Mouse (Mus musculus): Measurements from ENCODE around the gene Rabgap1l. TPM values are rescaled to one million over a fixed set of nuclear protein-coding genes. Genes with fewer than 3 reads are reported as not detected.
"Not testable (repeated sequence)": the region's sequence is repeated elsewhere in the genome, so short reads cannot be mapped to it uniquely, and the experiment has no call there.

Gene Rabgap1l
- total RNA-seq, 2 experiments from 2014 or later: 240 to 249 TPM

DNA sequence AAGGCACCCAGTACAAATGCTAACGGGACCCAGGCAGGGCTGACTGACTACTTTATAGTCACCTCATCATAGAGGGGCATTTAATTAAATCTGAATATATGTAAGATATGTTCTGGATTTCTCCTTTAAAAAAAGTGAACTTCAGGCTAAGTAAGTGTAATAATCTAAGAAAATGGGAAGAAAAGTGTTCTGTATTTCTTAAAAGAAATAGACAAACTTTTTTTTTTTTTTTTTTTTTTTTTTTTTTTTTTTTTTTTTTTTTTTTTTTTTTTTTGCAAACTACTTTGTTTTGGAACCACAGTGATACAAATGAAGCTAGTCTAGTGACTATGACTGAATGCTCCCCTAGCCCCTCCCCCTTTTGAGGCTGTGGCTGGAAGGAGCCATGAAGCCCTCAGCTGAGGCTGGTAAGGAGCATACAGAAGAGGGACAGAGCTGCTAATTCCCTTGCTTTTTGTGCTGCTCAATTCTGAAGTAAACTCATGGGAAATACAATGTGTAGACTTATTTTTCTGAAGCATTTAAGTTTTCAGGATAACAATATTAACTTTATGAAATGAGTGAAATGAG is 273.0 kb downstream of the Rabgap1l start:
- DNase-seq (ENCODE audit: low spot score in 2 of 2): no peak

DNA sequence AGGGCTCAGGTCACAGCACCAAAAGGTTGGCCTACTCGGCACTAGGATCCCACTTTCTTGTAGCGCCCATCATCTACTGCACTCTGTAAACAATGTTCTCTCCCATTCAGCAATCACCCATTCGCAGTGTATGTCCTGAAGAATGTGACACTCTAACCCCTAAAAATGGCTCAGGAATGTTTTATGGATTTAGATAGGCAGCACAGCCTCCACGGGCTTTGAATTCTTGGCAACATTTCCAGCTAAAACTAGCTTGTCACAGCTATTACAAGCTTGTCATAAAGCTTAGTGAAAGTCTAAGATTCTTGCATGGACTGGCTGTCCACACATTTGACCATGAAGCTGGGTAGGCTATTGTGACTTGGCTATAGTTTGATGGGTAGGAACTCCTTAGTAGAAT is 274.5 kb downstream of the Rabgap1l start:
- DNase-seq (ENCODE audit: low spot score in 2 of 2): no peak

- DNase-seq (ENCODE audit: low spot score in 2 of 2): no peak
These were observed 285.2 kb downstream of the Rabgap1l start for GRCm38 (mm10) chr1:160507766-160508165.

GRCm38 (mm10) chr1:160496906-160497577 is 296.0 kb downstream of the Rabgap1l start:
- no peak for DNase-seq (ENCODE audit: low spot score in 2 of 2)

- no peak for DNase-seq (ENCODE audit: low spot score in 2 of 2)
These were observed 307.3 kb downstream of the Rabgap1l start for GRCm38 (mm10) chr1:160485731-160486130.

- DNase-seq (ENCODE audit: low spot score in 2 of 2): no peak
These were observed 308.0 kb downstream of the Rabgap1l start for GRCm38 (mm10) chr1:160485028-160485427.

DNA sequence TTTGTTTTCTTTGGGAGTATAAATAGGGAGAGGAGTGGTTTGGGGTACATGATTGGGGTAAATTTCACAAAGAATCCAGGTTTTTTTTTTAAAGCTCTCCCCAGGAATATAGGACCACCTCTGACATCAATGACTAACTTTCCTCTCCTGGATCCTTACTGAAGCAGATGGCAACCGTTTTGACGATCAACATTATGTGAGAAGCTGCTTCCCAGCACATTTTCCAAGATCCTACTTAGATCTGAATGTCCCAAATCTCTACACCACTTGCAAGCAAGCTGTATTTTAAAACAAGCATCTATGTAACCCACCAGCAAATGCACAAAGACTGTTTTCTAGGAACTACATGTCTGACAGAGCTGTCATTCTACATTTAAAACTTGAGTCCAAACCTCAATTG is 311.4 kb downstream of the Rabgap1l start:
- peak in 1 of 2 experiments; percentile 29 for DNase-seq (ENCODE audit: low spot score in 2 of 2)

DNA sequence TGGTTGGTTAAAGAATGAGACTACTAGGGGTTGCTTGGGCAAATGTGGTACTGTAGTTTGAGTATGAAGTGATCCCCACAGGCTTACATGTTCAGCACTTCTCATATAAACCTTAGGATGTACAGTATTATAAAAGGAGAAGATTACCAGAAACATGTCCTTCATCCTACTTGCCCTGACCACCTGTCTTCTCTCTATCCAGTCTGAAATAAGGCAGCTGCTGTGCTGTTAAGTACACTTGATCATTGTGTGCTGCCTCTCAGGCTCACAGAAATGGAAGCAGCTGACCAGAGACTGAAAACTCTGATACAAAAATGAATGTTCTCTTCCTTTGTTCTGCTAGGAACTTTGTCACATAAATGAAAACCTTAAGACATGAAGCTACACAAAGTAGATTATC is 325.6 kb downstream of the Rabgap1l start:
- DNase-seq (ENCODE audit: low spot score in 2 of 2): no peak

- peak in 1 of 2 experiments; percentile 16 for DNase-seq (ENCODE audit: low spot score in 2 of 2)
These were observed 327.8 kb downstream of the Rabgap1l start for GRCm38 (mm10) chr1:160465186-160465585.

DNA sequence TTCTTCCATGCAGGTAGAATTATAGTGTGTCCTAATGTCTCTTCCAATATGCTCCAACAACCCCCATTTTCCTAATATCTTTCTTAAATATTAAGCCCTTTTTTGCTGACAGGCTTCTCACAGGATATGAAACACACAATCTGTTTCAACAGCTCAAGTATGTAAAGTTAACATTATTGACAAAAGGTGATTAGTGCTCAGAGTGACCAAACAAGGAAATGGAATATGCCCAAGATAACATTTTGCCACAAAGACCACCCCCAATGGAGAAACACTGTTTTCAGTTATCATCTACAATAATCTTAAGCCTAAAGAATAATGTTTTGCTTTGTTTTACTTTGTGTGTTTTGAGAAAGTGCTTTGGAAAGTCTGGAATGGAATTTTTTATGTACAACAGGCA is 328.9 kb downstream of the Rabgap1l start:
- DNase-seq (ENCODE audit: low spot score in 2 of 2): no peak

DNA sequence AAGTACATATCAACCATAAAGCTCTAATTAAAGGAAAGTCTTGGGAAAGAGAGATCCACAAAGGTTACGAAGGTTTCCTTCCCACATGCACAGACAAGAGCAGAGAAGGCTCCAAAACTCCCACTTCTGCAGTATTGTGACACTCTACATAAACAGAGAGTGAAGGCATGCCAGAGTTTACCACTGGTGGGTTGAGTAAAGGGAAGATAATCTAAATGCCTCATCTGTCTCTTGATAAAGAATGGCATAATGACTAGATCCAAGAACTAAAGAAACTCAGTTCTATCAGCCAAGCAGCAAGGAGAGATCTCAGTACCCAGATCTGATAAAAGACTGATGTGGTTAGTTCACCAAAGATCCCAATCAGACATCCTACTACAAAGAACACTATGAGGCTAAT is 332.7 kb downstream of the Rabgap1l start:
- no peak for DNase-seq (ENCODE audit: low spot score in 2 of 2)

GRCm38 (mm10) chr1:160451663-160452062 is 341.3 kb downstream of the Rabgap1l start:
- no peak for DNase-seq (ENCODE audit: low spot score in 2 of 2)

GRCm38 (mm10) chr1:160448681-160449080 is 344.3 kb downstream of the Rabgap1l start:
- DNase-seq (ENCODE audit: low spot score in 2 of 2): no peak

DNA sequence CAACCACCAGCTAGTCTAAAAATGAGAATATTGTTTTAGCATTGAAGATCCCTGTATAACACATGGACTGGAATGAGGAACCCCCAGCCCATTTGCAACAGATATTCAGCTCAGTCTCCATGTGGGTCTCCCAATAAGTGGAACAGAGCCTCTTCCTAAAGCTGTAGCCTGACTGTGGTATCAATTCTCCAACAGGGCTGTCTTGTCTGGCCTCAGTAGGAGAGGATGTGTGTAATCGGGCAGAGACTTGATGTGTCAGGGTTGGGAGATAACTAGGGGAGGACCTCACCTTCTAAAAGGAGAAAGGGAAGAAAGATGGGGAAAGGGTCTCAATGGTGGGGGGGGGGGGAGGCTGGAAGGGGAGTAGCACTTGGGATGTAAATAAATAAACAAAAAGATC is 346.2 kb downstream of the Rabgap1l start:
- no peak for DNase-seq (ENCODE audit: low spot score in 2 of 2)

GRCm38 (mm10) chr1:160443506-160443905 is 349.5 kb downstream of the Rabgap1l start:
- no peak for DNase-seq (ENCODE audit: low spot score in 2 of 2)

- no peak for DNase-seq (ENCODE audit: low spot score in 2 of 2)
These were observed 351.3 kb downstream of the Rabgap1l start for GRCm38 (mm10) chr1:160441679-160442078.

DNA sequence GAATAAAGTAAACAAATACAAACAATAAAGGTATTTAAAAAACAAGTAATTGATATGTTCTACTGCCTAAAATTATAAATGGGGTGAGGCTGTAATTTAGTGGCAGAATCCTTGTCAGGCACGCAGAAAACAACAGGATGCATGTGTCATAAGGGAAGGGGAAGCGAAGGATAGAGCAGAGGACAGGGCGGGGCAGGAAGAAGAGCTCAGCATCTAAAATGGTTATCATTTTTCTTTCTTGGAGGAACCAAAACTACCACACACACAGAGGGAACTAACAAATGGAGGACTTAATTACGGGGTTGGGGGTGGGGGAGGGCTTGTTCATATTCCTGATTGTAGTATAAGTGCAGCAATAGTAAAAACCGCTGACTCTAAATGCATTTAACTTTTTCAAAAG is 351.9 kb downstream of the Rabgap1l start:
- no peak for DNase-seq (ENCODE audit: low spot score in 2 of 2)

DNA sequence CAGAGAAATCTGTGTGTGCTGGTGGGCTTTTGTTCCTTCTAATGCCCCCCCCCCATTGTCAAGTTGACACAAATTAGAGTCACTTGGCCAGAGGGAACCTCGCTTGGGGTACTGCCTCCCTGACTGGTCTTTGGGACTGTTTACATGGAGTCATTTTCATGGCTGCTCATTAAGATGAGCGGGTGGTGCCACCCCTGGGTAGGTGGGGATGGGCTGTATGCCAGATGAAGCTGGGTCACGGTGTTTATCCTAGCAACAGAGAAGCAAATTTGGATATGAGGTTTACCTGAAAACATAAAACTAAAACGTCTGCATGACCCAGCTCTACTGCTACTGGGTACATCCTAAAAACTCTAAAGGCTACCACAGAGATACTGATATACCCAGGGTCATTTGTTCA is 354.2 kb downstream of the Rabgap1l start:
- DNase-seq (ENCODE audit: low spot score in 2 of 2): no peak

DNA sequence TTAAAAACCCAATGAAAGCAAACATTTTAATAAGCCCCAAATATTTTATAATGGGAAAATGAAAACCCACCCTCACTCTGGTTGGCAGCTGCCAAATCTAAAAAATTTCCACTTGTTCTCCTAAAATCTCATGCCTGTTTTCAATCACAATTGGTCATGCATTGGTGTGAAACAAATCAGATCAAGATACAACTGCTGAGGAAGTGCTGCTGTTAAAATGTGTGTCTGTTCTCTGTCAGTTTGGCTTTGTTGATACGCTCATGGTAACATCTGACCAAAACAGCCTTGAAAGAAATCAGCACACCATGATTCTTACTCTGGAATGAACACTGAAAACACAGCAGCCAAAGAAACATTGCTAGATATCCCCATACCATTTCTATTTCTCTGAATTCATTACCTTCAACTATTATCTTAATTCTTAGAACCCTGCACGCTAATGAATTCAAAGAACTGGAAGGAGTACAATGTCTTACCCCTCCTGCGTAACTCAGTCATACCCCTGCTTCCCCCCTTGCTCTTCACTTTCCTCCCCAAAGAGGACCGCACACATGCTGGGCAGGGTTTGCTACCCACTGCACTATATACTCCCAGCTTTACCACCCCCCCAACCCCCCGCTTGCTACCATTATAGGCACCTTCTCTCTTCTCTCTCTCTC is 375.7 kb downstream of the Rabgap1l start:
- no peak for DNase-seq (ENCODE audit: low spot score in 2 of 2)

DNA sequence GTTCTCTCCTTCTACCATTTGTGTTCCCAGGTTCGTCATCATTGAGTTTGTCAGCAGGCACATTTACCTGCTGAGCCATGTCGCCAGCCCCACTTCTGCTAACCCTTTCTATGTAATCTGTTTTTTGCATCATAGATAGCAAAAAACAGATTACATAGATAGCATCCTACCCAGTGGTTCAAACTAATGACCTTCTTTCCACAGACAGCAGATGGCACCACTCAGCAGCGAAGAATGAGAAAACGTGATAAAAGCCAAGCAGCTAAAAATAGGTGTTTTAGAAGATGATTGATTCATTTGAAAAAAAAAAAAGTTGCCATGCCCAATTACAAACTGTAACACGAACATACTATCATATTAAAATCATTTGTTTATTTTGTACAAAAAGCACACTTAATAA is 382.2 kb downstream of the Rabgap1l start:
- DNase-seq (ENCODE audit: low spot score in 2 of 2): peak in 1 of 2 experiments; percentile 61

DNA sequence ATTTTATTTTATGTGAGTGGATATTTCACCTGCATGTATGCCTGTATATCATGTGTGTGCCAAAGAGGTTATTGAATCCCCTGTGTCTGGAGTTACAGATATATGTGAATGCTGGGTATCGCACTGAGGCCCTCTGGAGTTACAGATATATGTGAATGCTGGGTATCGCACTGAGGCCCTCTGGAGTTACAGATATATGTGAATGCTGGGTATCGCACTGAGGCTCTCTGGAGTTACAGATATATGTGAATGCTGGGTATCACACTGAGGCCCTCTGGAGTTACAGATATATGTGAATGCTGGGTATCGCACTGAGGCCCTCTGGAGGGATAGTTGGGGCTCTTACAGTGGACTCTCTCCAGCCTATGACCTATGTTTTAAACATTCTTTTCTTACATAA is 383.3 kb downstream of the Rabgap1l start:
- not testable (repeated sequence) for DNase-seq (ENCODE audit: low spot score in 2 of 2)

DNA sequence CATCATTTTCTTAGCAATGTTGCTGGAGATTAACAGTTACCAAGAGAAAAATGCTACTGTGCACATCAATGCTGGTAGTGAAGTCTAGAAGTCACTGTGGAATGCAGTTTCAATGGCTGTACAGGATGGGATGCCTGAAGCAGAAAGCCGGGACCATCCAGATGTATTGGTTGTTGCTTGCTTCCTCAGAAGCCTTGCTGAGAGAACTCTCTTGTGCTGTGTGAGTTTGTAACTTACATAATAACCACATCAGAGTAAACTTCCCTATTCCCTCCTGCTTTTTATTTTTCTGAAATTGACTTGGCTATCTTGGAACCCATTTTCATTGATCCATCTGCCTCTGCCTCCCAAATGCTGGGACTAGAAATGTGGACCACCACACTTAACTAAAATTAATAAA is 383.9 kb downstream of the Rabgap1l start:
- DNase-seq (ENCODE audit: low spot score in 2 of 2): no peak

Data from layer of hippocampus, adult 18-20 months (tissue).